Mouse (Mus musculus) G1E-ER4 (cell line): Measurements from ENCODE around the gene Fam126b. TPM values are rescaled to one million over a fixed set of nuclear protein-coding genes. Genes with fewer than 3 reads are reported as not detected.

Experiments used
- GATA1 ChIP-seq: IDR thresholded peaks from one replicate; pipeline ENCODE4 v1.8.0; 2012; ENCODE audit warnings: low read length, inconsistent platforms
- polyA plus RNA-seq: library from polyadenylated mRNA; stranded (reverse); fragments of >175 nt; gene quantifications from 2 replicates; pipeline ENCODE4 v1.2.3, GENCODE M21; 2012

Fam126b gene
- polyA plus RNA-seq, 1 experiment: 8.6 TPM

DNA sequence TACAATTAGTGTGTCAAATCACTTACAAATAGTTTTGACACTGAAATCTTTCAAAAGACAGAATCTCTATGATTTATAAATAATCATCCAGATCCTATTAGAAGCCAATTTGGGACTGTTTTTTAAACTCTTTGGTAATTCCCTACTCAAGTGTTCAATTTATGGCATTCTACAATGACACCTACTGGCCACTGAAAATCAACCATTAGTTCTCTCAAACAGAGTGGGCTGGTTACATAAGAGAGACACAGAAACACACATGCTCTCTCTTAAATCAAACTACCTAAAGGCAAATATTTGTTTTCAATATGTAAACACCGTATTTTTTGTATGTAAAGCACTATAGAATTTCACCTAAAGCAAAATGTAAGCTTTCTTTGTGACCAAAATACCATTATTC, 1.9 kb downstream of the Fam126b start:
- no peak for TF ChIP-seq GATA1

DNA sequence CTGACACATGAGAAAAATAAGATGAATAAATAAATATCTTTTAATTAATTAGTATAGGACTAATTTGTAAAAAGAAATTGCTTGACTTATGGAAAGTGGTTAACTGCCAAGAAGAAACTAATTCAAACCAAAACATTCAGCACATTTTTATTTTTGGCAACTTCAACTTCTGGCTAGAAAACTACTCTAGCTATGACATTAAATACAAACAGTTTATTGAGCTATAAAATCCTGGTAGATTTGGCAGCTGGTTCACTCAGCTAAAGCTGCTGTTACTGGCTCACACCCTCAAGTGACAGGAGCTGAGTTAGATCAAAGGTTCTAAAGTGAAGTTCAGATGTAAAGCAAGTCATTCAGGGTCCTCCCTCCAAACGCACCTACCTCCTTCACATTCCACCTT, 3.5 kb downstream of the Fam126b start:
- no peak for TF ChIP-seq GATA1

DNA sequence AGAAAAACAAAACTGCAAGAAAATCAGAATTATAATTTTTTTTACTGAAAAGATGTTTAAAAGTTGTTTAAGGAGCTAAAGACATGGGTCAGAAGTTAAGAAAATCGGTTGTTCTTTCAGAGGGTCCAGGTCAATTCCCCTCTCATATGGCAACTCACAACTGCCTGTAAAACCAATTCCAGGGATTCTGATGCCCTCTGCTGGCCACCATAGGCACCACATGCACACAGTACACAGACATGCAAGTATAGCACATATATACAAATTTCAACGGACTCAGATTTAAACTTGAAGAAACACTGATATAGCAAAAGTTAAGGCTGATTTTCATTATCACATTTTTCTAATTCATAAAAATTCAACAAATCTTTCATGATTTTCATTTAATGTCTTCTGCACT, 6.9 kb downstream of the Fam126b start:
- TF ChIP-seq GATA1: no peak

DNA sequence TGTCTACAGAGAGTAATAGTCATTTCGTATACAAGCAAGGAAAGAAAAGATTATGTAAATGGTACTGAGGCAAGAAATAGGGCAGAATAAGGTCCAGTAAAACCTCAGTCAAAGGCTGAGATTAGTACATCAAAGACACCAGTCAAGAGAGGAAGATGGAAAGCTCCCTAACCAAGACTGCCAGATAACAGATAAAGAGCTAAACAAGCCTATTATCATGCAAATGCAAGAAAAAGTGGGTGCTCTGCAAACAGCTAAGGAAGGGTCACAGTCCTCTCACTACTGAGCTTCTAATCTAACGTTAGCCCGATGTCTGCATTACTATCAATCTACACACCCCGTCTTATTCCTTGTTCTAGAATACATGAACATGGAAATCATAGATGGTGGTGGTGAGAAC, 15.7 kb downstream of the Fam126b start:
- TF ChIP-seq GATA1: no peak

DNA sequence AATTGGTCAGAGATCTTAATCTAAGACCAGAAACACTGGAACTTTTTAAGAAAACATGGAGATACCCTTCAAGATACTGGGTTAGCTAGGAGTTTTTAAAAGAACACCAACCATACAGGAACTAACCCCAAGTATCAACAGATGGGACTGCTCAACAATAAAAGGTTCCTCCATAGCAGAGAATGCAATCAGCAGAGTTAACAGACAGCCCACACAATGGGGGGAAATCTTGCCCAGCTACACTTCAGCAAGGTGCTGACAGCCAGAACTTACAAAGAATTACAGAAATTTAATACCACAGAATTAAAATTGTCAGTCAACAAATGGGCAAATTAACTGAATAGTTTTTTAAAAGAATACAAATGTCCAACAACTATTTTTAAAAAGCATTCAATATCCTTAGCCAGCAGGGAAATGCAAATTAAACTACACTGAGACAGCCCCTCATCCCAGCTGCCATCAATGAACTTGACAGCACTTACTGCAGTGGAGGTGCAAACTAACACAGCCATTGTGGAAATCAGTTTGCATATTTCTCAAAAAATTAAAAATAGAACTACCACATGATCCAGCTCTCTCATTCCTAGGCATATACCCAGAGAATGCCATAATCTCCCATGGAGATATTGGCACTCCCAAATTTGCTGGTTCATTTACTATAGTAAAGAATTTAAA, 17.5 kb downstream of the Fam126b start:
- no peak for TF ChIP-seq GATA1

DNA sequence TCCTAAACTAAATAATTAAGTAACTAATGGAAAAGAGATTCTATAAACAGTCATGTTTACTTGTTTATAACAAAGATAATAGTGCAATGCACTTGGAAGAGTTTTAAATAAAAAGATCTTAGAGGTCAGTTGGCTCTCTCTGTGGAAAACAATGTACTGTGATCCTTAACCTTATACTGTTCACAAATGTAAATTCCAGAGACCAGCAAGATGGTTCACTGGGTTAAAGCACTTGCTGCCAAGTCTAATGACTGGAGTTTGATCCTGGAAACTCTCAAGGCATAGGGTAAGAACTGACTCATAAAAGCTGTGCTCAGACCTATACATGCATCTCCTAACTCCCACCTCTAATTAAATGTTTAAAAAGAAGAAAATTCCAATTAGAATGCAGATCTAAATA, 19.5 kb downstream of the Fam126b start:
- TF ChIP-seq GATA1: no peak

DNA sequence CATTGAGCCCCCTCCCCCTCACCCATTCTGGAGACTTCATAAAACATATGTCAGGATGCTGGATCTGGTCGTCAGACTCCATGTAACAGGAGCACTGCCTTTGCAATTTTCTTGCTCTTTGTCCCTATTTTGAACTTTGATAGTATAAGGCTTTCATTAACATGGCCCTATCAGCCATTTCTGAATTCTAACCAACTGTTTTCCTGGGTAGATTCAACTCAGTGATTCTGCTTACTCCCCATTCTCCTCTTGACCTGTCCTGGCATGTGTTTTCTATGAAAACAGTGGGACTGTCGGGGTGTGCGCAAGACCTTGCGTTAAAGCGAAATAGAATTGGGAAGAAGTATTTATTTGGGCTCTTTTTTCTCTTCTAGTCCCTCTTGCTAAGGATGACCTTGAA, 21.1 kb downstream of the Fam126b start:
- no peak for TF ChIP-seq GATA1

DNA sequence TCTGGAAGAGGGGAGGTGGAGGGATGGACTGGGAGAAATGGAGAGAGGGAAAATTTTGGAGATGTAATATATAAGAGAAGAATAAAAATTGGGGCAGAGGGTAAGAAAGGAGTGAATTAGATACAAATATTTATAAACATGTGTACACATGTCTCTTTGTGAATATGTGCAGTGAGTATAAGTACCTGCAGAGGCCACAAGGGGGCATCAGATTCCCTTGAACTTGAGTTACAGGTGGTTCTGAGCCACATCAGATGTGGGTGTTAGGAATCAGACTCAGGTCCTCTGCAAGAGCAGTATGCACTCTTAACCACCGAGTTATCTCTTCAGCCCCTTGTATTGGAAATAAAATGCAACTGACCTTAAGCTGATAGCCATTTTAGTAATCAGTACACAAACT, 23.7 kb downstream of the Fam126b start:
- no peak for TF ChIP-seq GATA1

DNA sequence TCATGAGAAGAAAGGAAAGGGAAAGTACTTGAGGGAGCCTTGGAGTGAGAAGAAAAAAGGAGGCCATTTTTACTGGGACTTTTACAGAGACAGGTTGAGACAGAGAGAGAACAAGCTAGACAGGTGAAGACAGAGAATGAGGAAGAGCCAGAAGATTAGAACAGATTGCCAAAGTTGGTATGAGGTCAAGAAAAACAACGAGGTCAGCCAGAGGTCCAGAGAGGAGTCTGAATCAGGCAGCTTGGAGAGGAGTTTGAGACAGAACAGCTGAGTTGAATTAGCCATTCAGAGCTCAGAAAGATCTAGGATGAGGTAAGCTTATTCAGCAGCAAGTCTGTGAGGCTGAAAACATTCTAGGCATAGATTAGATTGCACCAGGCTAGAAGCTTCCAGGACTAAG, 44.7 kb downstream of the Fam126b start:
- no peak for TF ChIP-seq GATA1

DNA sequence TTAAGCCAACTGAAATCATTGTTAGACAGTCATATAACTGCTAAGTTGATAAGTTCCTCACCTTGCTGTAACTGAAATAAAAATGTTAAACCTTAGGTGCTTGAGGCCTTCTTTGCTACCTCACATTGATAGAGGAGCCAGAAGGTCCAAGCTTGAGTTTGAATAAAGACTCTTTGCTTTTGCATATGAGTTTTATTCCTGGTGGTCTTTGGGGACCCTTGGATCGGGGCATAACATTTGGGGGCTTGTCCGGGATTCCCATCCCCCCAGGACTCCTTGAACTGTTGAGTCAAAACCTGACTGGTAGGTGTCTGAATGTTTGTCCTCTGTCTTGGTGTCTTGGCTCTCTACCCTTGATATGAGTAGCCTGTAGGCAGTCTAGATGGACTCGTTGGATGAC, 78.9 kb downstream of the Fam126b start:
- no peak for TF ChIP-seq GATA1

DNA sequence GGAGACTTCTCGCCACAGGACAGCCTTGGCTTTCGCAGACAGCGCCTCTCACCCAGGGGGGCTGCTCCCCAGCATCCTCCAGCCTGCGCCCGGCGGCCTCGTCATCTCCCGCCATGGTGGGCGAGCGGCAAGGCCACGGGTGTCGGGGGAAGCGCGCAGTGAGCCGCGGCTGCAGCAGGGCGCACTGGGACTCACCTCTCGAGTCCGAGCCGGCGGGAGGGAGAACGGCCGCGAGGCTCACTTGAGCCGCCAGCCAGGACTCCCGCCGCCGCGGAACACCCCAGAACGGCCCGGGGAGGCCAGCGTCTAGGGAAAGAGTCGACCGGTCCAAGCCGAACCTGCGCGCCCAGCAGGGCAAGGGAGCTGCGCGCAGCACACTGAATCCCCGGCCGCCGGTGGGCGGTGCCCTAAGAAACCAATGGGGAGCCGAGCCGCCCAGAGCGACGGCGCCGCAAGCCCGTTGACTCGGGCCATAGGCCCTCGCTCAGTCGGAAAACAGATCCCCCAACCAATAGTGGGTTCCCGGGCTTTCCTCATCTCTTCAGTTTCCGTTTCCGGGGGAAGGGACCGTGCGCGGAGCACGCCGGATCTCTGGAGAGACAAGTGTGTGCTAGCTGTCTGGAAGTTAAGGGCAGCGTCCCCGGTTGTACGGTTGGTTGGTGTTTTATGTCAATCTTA, 81.4 kb downstream of the Fam126b start, which contains the start of gene Orc2:
Gene Orc2 (minus strand): TSS at position 533 of the 678 bp plus-strand sequence.
- TF ChIP-seq GATA1: no peak

DNA sequence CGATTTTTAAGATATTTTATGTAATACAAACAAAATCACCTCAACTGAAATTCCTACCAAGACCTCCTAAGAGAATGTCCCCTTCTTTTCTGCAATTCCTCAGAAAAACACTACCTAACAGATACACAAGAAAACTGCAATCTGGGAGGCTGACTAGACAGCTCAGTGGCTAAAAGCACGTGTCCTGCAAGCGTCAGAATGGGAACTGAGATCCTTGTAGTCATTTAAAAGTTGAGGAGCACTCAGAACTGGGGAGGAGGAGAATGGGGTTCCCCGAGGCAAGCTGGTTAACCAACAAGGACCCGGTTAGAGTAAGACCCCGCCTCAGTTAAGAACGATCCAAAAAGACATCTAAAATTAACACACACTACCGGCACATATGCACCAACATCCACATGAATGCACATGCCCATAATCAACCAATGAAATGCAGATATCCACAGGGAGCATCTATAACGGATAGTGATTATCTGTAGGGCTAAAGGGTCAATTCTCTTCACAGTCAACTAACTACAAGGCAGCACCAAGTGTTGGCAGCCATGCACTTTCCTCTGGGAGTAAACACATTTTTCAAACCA, 82.2 kb downstream of the Fam126b start:
- no peak for TF ChIP-seq GATA1

DNA sequence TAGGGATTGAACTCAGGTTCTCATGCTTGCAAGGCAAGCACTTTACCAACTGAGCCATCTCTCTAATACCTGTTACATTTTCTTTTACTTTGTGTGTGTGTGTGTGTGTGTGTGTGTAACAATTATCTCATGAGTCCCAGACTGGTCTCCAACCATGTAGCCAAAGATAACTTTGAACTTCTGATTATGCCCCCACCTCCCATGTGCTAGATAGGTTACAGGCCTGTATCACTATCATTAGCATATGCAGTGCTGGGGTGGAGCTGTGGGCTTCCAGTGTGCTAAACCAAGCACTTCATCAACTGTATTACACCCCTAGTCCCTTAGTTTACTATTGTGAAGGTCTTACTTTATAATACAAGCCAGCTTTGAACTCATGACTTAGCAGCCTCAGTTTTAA, 83.0 kb downstream of the Fam126b start:
- TF ChIP-seq GATA1: peak; percentile 12

DNA sequence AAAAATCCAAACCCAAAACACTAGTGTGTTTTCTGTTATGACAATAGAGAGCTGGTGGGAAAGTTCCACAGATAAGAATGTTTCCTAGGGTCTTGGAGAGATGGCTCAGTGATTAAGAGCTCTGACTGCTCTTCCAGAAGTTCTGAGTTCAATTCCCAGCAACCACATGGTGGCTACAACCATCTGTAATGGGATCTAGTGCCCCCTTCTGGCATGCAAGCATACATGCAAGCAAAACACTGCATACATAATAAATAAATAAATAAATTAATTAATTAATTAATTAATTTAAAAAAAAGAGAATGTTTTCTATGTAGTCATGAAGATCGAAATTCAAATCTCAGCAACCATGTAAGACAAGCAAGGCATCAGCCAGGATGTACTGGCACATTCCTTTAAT, 87.4 kb downstream of the Fam126b start:
- no peak for TF ChIP-seq GATA1

DNA sequence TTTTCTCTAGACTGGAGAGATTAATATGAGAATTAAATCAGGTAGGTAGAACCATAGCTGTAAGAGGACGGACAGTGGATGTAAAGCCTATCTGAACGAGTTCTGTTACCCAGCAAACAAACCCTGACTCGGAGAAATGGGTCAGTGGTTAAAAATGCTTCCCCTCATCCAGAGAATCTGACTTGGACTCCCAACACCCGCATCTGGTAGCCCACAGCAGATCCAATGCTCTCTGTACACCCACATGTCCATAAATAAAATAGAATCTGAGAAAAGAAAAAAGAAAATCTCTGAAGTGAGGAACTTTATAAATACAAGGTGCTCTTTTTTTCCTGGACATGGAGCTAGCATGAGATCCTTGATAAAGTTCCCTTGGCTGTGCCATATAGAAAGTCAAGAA, 88.4 kb downstream of the Fam126b start:
- TF ChIP-seq GATA1: no peak

DNA sequence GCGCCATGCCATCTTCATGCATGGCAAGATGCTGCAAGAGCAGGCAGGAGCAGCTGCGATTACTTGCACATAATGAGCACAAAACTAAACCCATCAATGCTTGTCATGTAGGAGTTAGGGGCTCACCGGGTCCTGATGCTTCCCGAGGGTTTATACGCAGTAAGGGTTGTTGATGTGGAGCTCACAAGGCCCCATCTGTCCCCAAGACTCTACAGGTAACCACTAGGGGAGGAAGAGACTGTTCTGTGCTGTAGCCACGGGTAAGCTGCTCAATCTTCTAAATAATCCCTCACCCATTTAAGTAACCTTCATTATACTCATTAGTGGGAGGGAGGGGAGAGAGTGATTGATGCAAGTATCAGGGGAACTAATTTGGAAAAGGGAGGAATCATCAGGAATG, 90.5 kb downstream of the Fam126b start:
- TF ChIP-seq GATA1: no peak

DNA sequence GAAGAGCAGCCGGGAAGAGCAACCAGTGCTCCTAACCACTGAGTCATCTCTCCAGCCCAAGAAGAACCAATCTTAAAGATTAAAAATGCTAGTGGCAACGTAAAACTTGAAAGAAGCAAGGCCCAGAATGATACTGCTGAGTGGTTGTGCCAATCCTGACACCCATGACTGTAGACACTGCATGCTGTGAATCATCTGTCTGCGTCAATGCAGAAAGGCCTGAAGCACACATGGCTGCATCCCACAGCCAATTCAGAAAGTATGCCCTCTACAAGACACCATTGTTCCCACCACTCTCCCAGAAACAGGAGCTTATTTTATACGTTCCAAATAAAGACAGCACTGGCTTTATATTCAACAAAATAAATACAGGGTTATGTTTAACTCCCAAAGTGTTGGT, 103.5 kb downstream of the Fam126b start:
- no peak for TF ChIP-seq GATA1
